21 mouse cellular contexts compared by ENCODE assay signal in genomic region chr16:57403825-57404224, GRCm38 (mm10). TPM values are rescaled to one million over a fixed set of nuclear protein-coding genes. Genes with fewer than 3 reads are reported as not detected.
A peak's percentile ranks its signal among the peaks of the same experiment; 100 is the strongest.
DNase-seq lines count a peak whose midpoint lies in the region; ATAC-seq lines count a peak whose summit lies in the region.
"Had no signal": no experiment of that assay in that cellular context is flagged by ENCODE, and none has a peak within 500 bp of the region (broad histone marks: within the 10 kb centered on the region; RNA-seq: fewer than 3 reads in every experiment).

No protein-coding gene starts in this region.

- peak; percentile 39 to 42 for DNase-seq in lung, adult 18-20 months
- no peak for DNase-seq in lung, postnatal 10 days
- peak; percentile 70 for DNase-seq in embryonic facial prominence, embryonic 11.5 days (ENCODE audit: low spot score)
- no peak for DNase-seq in urinary bladder, postnatal 14 days (ENCODE audit: low spot score)
- DNase-seq in gastrocnemius, postnatal 14 days: no peak
- DNase-seq: adrenal gland, postnatal 10 days; cerebellum, adult 9-11 months; gastrocnemius, postnatal 10 days; heart, adult 2 months; heart, postnatal 36 days; kidney, postnatal 36 days; thymus, postnatal 4 days had no signal

- WGBS in hindbrain, embryonic 16.5 days: 75% methylated on average over 5 of the region's 5 CpGs
- whole genome bisulfite sequencing in hindbrain, embryonic 13.5 days: 84% methylated on average over 5 of the region's 5 CpGs
- 39% methylated on average over 5 of the region's 5 CpGs for WGBS in embryonic facial prominence, embryonic 11.5 days
- WGBS in lung, embryonic 16.5 days: 40% methylated on average over 5 of the region's 5 CpGs

- H3K4me3 ChIP-seq in hindbrain, embryonic 16.5 days (ENCODE audit: low read length): no peak overlapping the region
- H3K4me3 ChIP-seq in hindbrain, embryonic 13.5 days: no peak overlapping the region
- no peak overlapping the region for H3K4me3 ChIP-seq in embryonic facial prominence, embryonic 11.5 days (ENCODE audit: low read depth, low read length)
- H3K4me3 ChIP-seq in lung, embryonic 16.5 days (ENCODE audit: low read length): no peak overlapping the region
- H3K4me3 ChIP-seq: forebrain, embryonic 12.5 days; heart, adult 2 months; liver, embryonic 12.5 days; midbrain, embryonic 12.5 days; myocyte had no signal

- intact Hi-C loops in gastrocnemius, postnatal 14 days (cut with DNase I; ENCODE audit: low total_unique reads): no loop called here

- H3K27ac ChIP-seq in hindbrain, embryonic 16.5 days (ENCODE audit: low read depth, low read length): no peak overlapping the region
- no peak overlapping the region for H3K27ac ChIP-seq in hindbrain, embryonic 13.5 days
- H3K27ac ChIP-seq in embryonic facial prominence, embryonic 11.5 days (replicated peaks; ENCODE audit: low read depth, low read length): no peak overlapping the region
- H3K27ac ChIP-seq in lung, embryonic 16.5 days (ENCODE audit: low read length): peak overlapping the region; percentile 69
- H3K27ac ChIP-seq: forebrain, embryonic 12.5 days; heart, adult 2 months; liver, embryonic 12.5 days; macrophage; midbrain, embryonic 12.5 days had no signal

- peak; percentile 67 for ATAC-seq in hindbrain, embryonic 16.5 days
- no peak for ATAC-seq in hindbrain, embryonic 13.5 days (ENCODE audit: low FRiP score)
- peak; percentile 64; the same call in 1 of the 2 replicates for ATAC-seq in embryonic facial prominence, embryonic 11.5 days (replicated peaks; ENCODE audit: insufficient number of reproducible peaks, low FRiP score, low TSS enrichment, low read depth)
- ATAC-seq in lung, embryonic 16.5 days (ENCODE audit: low read depth): peak; percentile 61
- ATAC-seq: liver, embryonic 12.5 days had no signal

- no peak overlapping the region for H3K4me2 ChIP-seq in hindbrain, embryonic 16.5 days (ENCODE audit: low read length)
- no peak overlapping the region for H3K4me2 ChIP-seq in hindbrain, embryonic 13.5 days
- H3K4me2 ChIP-seq in embryonic facial prominence, embryonic 11.5 days (ENCODE audit: low read depth, low read length): no peak overlapping the region
- H3K4me2 ChIP-seq in lung, embryonic 16.5 days (ENCODE audit: low read depth, low read length): no peak overlapping the region
- H3K4me2 ChIP-seq: forebrain, embryonic 12.5 days; liver, embryonic 12.5 days; midbrain, embryonic 12.5 days had no signal

- no peak overlapping the region for H3K9ac ChIP-seq in hindbrain, embryonic 16.5 days (ENCODE audit: low read depth, low read length)
- no peak overlapping the region for H3K9ac ChIP-seq in hindbrain, embryonic 13.5 days
- no peak overlapping the region for H3K9ac ChIP-seq in embryonic facial prominence, embryonic 11.5 days (replicated peaks; ENCODE audit: low read length)
- no peak overlapping the region for H3K9ac ChIP-seq in lung, embryonic 16.5 days (ENCODE audit: low read length)
- H3K9ac ChIP-seq: forebrain, embryonic 12.5 days; liver, embryonic 12.5 days; midbrain, embryonic 12.5 days had no signal

- H3K27me3 ChIP-seq in hindbrain, embryonic 16.5 days (replicated peaks; ENCODE audit: control insufficient read depth, insufficient read depth, low read length): no peaks in the 10 kb centered on the region
- no peaks in the 10 kb centered on the region for H3K27me3 ChIP-seq in hindbrain, embryonic 13.5 days
- no peaks in the 10 kb centered on the region for H3K27me3 ChIP-seq in embryonic facial prominence, embryonic 11.5 days (ENCODE audit: control insufficient read depth, insufficient read depth, low read length)
- no peaks in the 10 kb centered on the region for H3K27me3 ChIP-seq in lung, embryonic 16.5 days (ENCODE audit: control insufficient read depth, insufficient read depth, low read depth, low read length)
- H3K27me3 ChIP-seq: forebrain, embryonic 12.5 days; liver, embryonic 12.5 days; midbrain, embryonic 12.5 days had no signal

- H3K4me1 ChIP-seq in hindbrain, embryonic 16.5 days (ENCODE audit: control insufficient read depth, insufficient read depth, low read depth, low read length): no peaks in the 10 kb centered on the region
- H3K4me1 ChIP-seq in hindbrain, embryonic 13.5 days (replicated peaks): no peaks in the 10 kb centered on the region
- no peaks in the 10 kb centered on the region for H3K4me1 ChIP-seq in embryonic facial prominence, embryonic 11.5 days (ENCODE audit: control insufficient read depth, insufficient read depth, low read length)
- H3K4me1 ChIP-seq in lung, embryonic 16.5 days (replicated peaks; ENCODE audit: control insufficient read depth, insufficient read depth, low read length): peaks cover 18% of the 10 kb centered on the region
- H3K4me1 ChIP-seq: forebrain, embryonic 12.5 days; liver, embryonic 12.5 days; midbrain, embryonic 12.5 days had no signal

- no peaks in the 10 kb centered on the region for H3K9me3 ChIP-seq in hindbrain, embryonic 16.5 days (ENCODE audit: control insufficient read depth, low read length)
- H3K9me3 ChIP-seq in hindbrain, embryonic 13.5 days: no peaks in the 10 kb centered on the region
- no peaks in the 10 kb centered on the region for H3K9me3 ChIP-seq in embryonic facial prominence, embryonic 11.5 days (replicated peaks; ENCODE audit: control insufficient read depth, low read length)
- H3K9me3 ChIP-seq in lung, embryonic 16.5 days (ENCODE audit: control insufficient read depth, low read length): no peaks in the 10 kb centered on the region
- H3K9me3 ChIP-seq: forebrain, embryonic 12.5 days; G1E; liver, embryonic 12.5 days; midbrain, embryonic 12.5 days had no signal

- H3K36me3 ChIP-seq in hindbrain, embryonic 16.5 days (ENCODE audit: control insufficient read depth, insufficient read depth, low read length): no peaks in the 10 kb centered on the region
- H3K36me3 ChIP-seq in hindbrain, embryonic 13.5 days: no peaks in the 10 kb centered on the region
- H3K36me3 ChIP-seq in embryonic facial prominence, embryonic 11.5 days (replicated peaks; ENCODE audit: control insufficient read depth, insufficient read depth, low read depth, low read length): no peaks in the 10 kb centered on the region
- H3K36me3 ChIP-seq in lung, embryonic 16.5 days (ENCODE audit: control insufficient read depth, insufficient read depth, low read length): no peaks in the 10 kb centered on the region
- H3K36me3 ChIP-seq: forebrain, embryonic 12.5 days; liver, embryonic 12.5 days; midbrain, embryonic 12.5 days had no signal

RNA-seq across cellular contexts. Expression of gene Filip1l, which starts 50.9 kb away (rescaled TPM):
- 2.2 and 3.2 TPM in 2 replicates for polyA plus RNA-seq in hindbrain, embryonic 16.5 days (2015; fragmentation: Nextera tagmentation; extraction: Ambion mirVana)
- 3.3 and 3.6 TPM in 2 replicates for polyA plus RNA-seq in hindbrain, embryonic 13.5 days (2015; fragmentation: Nextera tagmentation; extraction: Ambion mirVana)
- polyA plus RNA-seq in embryonic facial prominence, embryonic 11.5 days (2014; fragmentation: Nextera tagmentation; extraction: Ambion mirVana): 24.1 and 24.2 TPM in 2 replicates
- polyA plus RNA-seq in lung, embryonic 16.5 days (2015; fragmentation: Nextera tagmentation; extraction: Ambion mirVana): 28.0 and 32.6 TPM in 2 replicates
- total RNA-seq in gastrocnemius, postnatal 14 days (2021): 10 to 100 TPM; 44.5 to 46.5 TPM

Comparison
In these comparisons a context has a peak if more than half of its experiments do, and no peak if none do; other contexts are left out.
1. DNase-seq: peak in lung, adult 18-20 months (2 of 2) and embryonic facial prominence, embryonic 11.5 days (single experiment); none in lung, postnatal 10 days (single experiment), urinary bladder, postnatal 14 days (single experiment) and gastrocnemius, postnatal 14 days (single experiment).